Mouse (Mus musculus) heart, embryonic 15.5 days (tissue): ENCODE measurements around the gene Rcn3. TPM values are rescaled to one million over a fixed set of nuclear protein-coding genes. Genes with fewer than 3 reads are reported as not detected.
A peak's percentile ranks its signal among the peaks of the same experiment; 100 is the strongest.

Experiments
- ATAC-seq: fragments of 200-750 bp; cut with Nextera tagmentation; replicated peaks from 2 replicates; pipeline ENCODE4 v1.8.0; 2017; ENCODE audit warnings: low read depth, moderate TSS enrichment; ENCODE audit not compliant: insufficient number of reproducible peaks, insufficient read depth, low FRiP score
- H3K27ac ChIP-seq: fragments of 300-500 bp; sonication (generic); 2 replicates; pipeline ENCODE4 v1.5.1; 2015; ENCODE audit warnings: mild to moderate bottlenecking, inconsistent platforms
- H3K27me3 ChIP-seq: fragments of 300-500 bp; sonication (generic); 2 replicates; pipeline ENCODE4 v1.6.1; 2015; ENCODE audit warnings: inconsistent platforms
- H3K36me3 ChIP-seq: fragments of 300-500 bp; sonication (generic); 2 replicates; pipeline ENCODE4 v1.6.1; 2015; ENCODE audit warnings: mild to moderate bottlenecking, inconsistent platforms
- H3K4me1 ChIP-seq: fragments of 300-500 bp; sonication (generic); replicated peaks from 2 replicates; pipeline ENCODE4 v1.6.1; 2015; ENCODE audit warnings: inconsistent platforms
- H3K4me2 ChIP-seq: fragments of 300-500 bp; sonication (generic); 2 replicates; pipeline ENCODE4 v1.6.1; 2015; ENCODE audit warnings: inconsistent platforms, mild to moderate bottlenecking, moderate library complexity
- H3K4me3 ChIP-seq: fragments of 300-500 bp; sonication (generic); 2 replicates; pipeline ENCODE4 v1.5.1; 2015; ENCODE audit warnings: mild to moderate bottlenecking, inconsistent platforms
- H3K9ac ChIP-seq: fragments of 300-500 bp; sonication (generic); 2 replicates; pipeline ENCODE4 v1.6.1; 2015; ENCODE audit warnings: mild to moderate bottlenecking, inconsistent platforms
- H3K9me3 ChIP-seq: fragments of 300-500 bp; sonication (generic); replicated peaks from 2 replicates; pipeline ENCODE4 v1.6.1; 2016; ENCODE audit warnings: inconsistent platforms
- WGBS: fragments of 180-500 bp; shearing (Covaris S2); methylation state at CpG from one replicate; pipeline ENCODE4 v1.1.7; 2015; ENCODE audit warnings: mixed read lengths; 5-methylcytosine and 5-hydroxymethylcytosine counted together
- microRNA counts: library from miRNA; unstranded; fragments of <30 nt; microRNA quantifications from one replicate; lab custom pipeline; 2016
- microRNA-seq: library from miRNA; unstranded; fragments of <30 nt; microRNA quantifications from one replicate; pipeline ENCODE4, GENCODE M21; 2016
- polyA plus RNA-seq: library from polyadenylated mRNA; unstranded; fragments of >200 nt; fragmentation: Nextera tagmentation; extraction: Ambion mirVana; gene quantifications from 2 replicates; pipeline ENCODE4 v1.2.1, GENCODE M21; 2015

The Rcn3 gene
- polyA plus RNA-seq, 1 experiment from 2014 or later, result 223 TPM

DNA sequence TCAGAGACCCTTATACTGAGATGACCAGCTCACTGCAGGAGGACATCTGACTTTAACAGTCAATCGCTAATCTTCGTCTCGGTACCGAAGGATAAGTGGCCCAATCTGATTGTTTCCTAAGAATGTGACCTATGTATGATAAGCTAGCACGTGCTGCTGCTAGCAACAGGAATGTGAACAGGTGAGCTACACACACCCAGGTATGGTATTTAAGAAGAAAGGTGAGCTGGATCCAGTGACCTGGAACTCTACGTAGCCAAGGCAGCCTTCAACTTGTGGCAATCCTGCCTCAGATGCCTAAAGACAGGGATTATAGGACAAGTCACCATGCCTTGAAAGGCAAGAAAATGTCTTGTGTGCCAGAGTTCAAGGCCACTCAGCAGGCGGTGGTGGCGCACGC is 53.6 kb downstream of the Rcn3 start:
- Histone ChIP-seq H3K4me1 (no peaks in the 10 kb centered on the region), H3K27me3 (no peaks in the 10 kb centered on the region), H3K4me3 (no peak overlapping the region), H3K4me2 (no peak overlapping the region), H3K9ac (no peak overlapping the region), H3K27ac (no peak overlapping the region), H3K9me3 (no peaks in the 10 kb centered on the region), H3K36me3 (peaks cover 97% of the 10 kb centered on the region)
- no peak for ATAC-seq
- WGBS, result 95% methylated on average over 9 of the region's 9 CpGs

DNA sequence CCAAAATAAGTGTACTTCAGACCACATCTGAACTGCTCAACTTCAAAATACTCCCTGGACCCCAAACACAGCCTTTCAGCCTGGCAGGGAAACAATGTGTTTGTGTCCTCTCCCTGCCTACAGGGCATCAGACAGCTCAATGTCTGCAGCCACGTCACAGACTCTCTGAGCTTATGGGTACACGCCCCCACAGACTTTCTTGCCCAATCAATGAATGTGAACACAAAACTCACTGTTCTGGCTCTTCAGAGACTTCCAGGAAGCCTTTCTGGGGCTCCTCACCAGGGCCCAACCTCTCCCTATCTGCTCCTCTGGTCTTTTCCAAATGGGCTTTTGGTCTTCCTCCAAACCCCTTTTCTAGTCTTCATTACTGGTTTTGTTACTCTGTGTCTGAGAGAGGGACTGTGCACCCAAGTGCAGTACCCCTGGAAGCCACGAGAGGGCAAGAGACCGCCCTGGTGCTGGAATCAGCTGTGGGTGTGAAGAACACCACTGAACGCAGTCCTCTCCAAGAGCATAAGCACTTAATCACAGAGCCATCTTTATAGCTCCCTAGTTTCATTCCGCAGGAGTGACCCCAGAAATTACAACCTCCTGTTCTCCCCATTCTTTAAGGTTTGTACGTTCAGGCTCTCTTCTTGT is 54.2 kb downstream of the Rcn3 start:
- H3K4me1 ChIP-seq, result no peaks in the 10 kb centered on the region
- H3K36me3 ChIP-seq, result peaks cover 97% of the 10 kb centered on the region
- no peak overlapping the region for H3K27ac ChIP-seq
- 71% methylated on average over 7 of the region's 7 CpGs for WGBS
- H3K27me3 ChIP-seq, result no peaks in the 10 kb centered on the region
- H3K4me2 ChIP-seq, result no peak overlapping the region
- H3K9me3 ChIP-seq, result no peaks in the 10 kb centered on the region
- no peak overlapping the region for H3K4me3 ChIP-seq
- H3K9ac ChIP-seq, result no peak overlapping the region
- ATAC-seq, result no peak

DNA sequence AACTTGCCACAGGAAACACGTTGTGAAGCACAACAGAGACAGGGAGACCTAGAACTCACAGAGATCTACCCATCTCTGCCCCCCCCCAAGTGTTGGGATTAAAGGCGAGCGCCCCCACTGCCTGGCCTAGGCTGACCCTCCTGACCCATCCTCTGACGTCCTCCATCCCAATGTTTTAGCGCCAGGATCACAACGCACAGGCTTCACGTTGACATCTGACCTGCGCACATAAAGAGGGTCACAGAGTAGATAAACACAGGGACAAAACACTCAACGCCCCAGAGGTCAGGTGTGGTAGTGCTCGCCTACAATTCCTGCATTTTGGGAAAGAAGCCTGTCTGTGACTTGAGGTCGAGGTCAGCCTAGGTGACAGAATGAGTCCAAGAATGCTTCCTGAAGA is 55.3 kb downstream of the Rcn3 start:
- no peak overlapping the region for H3K4me3 ChIP-seq
- no peak overlapping the region for H3K4me2 ChIP-seq
- no peaks in the 10 kb centered on the region for H3K9me3 ChIP-seq
- no peak overlapping the region for H3K9ac ChIP-seq
- no peak for ATAC-seq
- H3K27me3 ChIP-seq, result no peaks in the 10 kb centered on the region
- no peaks in the 10 kb centered on the region for H3K4me1 ChIP-seq
- 87% methylated on average over 11 of the region's 11 CpGs for WGBS
- peaks cover 97% of the 10 kb centered on the region for H3K36me3 ChIP-seq
- H3K27ac ChIP-seq, result no peak overlapping the region

DNA sequence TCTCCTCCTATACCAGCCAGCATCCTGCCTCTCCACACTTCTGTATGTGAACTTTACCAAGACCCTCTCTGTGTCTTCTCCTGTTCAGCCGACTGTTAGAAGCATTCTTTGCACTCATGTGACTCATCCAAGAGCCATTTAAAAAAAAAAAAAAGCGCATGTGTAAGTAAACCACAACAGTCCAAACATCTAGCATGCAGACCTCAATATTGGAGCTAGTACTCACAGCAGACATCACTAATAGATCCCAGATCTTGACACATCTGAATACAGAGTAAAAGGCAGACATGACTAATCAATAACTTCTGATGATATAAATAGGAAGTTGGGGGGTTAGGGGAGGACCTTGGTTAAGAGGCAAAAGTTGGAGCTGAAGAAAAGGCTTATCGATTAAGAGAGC is 56.4 kb downstream of the Rcn3 start:
- Histone ChIP-seq H3K36me3 (peaks cover 97% of the 10 kb centered on the region), H3K4me2 (no peak overlapping the region), H3K4me1 (no peaks in the 10 kb centered on the region), H3K9me3 (no peaks in the 10 kb centered on the region), H3K4me3 (no peak overlapping the region), H3K27ac (no peak overlapping the region), H3K27me3 (no peaks in the 10 kb centered on the region), H3K9ac (no peak overlapping the region)
- WGBS, result 82% methylated on average over 3 of the region's 3 CpGs
- no peak for ATAC-seq

DNA sequence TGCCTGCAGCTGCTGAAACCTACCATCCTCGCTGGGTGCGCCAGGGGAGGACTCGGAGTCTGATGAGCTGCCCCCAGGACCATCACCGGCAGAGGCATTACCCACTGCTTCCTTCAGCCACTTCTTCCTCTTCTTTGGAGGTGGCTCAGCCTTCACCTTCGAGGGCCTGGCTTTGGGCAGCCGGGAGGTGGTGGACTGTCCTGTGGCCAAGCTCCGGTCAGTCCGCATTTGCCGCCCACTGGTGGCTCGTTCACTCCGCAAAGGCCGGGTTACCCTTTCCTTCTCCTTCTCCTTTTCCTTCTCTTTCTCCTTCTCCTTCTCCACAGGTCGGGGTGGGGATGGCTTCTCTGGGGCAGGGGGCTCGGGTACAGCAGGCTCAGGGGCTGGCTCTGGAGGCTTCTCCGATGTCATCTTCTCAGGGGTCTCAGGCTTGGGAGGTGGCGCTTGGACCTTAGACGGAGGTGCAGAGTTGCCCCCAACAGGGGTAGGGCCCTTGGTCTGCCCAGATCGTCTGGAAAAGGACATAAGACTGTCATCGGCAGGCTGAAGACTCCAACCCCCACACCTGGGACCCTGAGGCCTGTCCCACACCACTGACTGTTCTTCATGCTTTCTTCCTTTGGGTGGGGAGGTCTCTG is 58.2 kb downstream of the Rcn3 start:
- no peaks in the 10 kb centered on the region for H3K27me3 ChIP-seq

More for the DNA sequence above, 58.2 kb downstream of the Rcn3 start:
- Histone ChIP-seq H3K4me2 (no peak overlapping the region), H3K9ac (no peak overlapping the region), H3K27ac (no peak overlapping the region), H3K4me3 (no peak overlapping the region), H3K36me3 (peaks cover 95% of the 10 kb centered on the region), H3K4me1 (no peaks in the 10 kb centered on the region), H3K9me3 (no peaks in the 10 kb centered on the region)
- 92% methylated on average over 19 of the region's 19 CpGs for WGBS
- no peak for ATAC-seq

MicroRNA genes within 50 kb of the gene (microRNA counts, 519-probe panel; counts per million panel counts)
- 2,526 counts per million, percentile 53 among the panel's probes with 10 or more counts for microRNA mmu-miR-150 (lab: Ali Mortazavi, UCI)

Small RNA genes within 50 kb of the gene (microRNA-seq; reads per million reads assigned to microRNA genes)
- gene Mir150, result 24.2 reads per million, percentile 35 among the genes with 10 or more reads in this experiment
- 8.0 reads per million, percentile 23 among the genes with 10 or more reads in this experiment for gene Mir5121

Other genes starting within 250 kb of the Rcn3 start
- 91.7 and 97.8 TPM in 2 replicates for gene Akt1s1, start 243.2 kb downstream of the Rcn3 start, polyA plus RNA-seq
- gene Tbc1d17, start 243.1 kb downstream of the Rcn3 start, polyA plus RNA-seq, result 53.2 and 63.4 TPM in 2 replicates
- 22.4 and 28.7 TPM in 2 replicates for gene Pnkp, start 235.1 kb downstream of the Rcn3 start, polyA plus RNA-seq
- gene Ptov1, start 222.4 kb downstream of the Rcn3 start, polyA plus RNA-seq, result 206 and 273 TPM in 2 replicates
- gene Med25, start 199.5 kb downstream of the Rcn3 start, polyA plus RNA-seq, result 72.9 and 93.9 TPM in 2 replicates
- gene Fuz, start 196.1 kb downstream of the Rcn3 start, polyA plus RNA-seq, result 11.9 and 16.3 TPM in 2 replicates
- gene Ap2a1, start 162.7 kb downstream of the Rcn3 start, polyA plus RNA-seq, result 51.9 and 57.4 TPM in 2 replicates
- 0.13 and 0.27 TPM in 2 replicates for gene Tsks, start 149.0 kb downstream of the Rcn3 start, polyA plus RNA-seq
- 9.0 and 12.2 TPM in 2 replicates for gene Cpt1c, start 117.4 kb downstream of the Rcn3 start, polyA plus RNA-seq
- gene Prmt1, start 105.7 kb downstream of the Rcn3 start, polyA plus RNA-seq, result 315 and 356 TPM in 2 replicates
- gene Irf3, start 94.6 kb downstream of the Rcn3 start, polyA plus RNA-seq, result 61.6 and 76.7 TPM in 2 replicates
- 34.5 and 35.4 TPM in 2 replicates for gene Bcl2l12, start 93.5 kb downstream of the Rcn3 start, polyA plus RNA-seq
- 25.1 and 32.5 TPM in 2 replicates for gene Scaf1, start 75.9 kb downstream of the Rcn3 start, polyA plus RNA-seq
- gene Rras, start 74.3 kb downstream of the Rcn3 start, polyA plus RNA-seq, result 76.4 and 80.8 TPM in 2 replicates
- gene Prr12, start 39.3 kb downstream of the Rcn3 start, polyA plus RNA-seq, result 5.0 and 7.6 TPM in 2 replicates
- gene Nosip, start 29.8 kb downstream of the Rcn3 start, polyA plus RNA-seq, result 42.4 and 54.8 TPM in 2 replicates
- 12.9 and 15.9 TPM in 2 replicates for gene Prrg2, start 29.5 kb downstream of the Rcn3 start, polyA plus RNA-seq
- gene Fcgrt, start 11.6 kb upstream of the Rcn3 start, polyA plus RNA-seq, result 52.5 and 62.7 TPM in 2 replicates
- gene Rps11, start 32.2 kb upstream of the Rcn3 start, polyA plus RNA-seq, result 794 and 808 TPM in 2 replicates
- gene Rpl13a, start 36.5 kb upstream of the Rcn3 start, polyA plus RNA-seq, result 697 and 762 TPM in 2 replicates
- 0.22 TPM in 1 of 2 replicates, not detected in the other for gene Gm45713, start 44.0 kb upstream of the Rcn3 start, polyA plus RNA-seq
- 1.5 and 2.2 TPM in 2 replicates for gene Flt3l, start 44.2 kb upstream of the Rcn3 start, polyA plus RNA-seq
- gene Pih1d1, start 62.1 kb upstream of the Rcn3 start, polyA plus RNA-seq, result 76.5 and 77.3 TPM in 2 replicates
- 26.4 and 40.4 TPM in 2 replicates for gene Aldh16a1, start 62.4 kb upstream of the Rcn3 start, polyA plus RNA-seq
- gene Slc17a7, start 71.7 kb upstream of the Rcn3 start, polyA plus RNA-seq, result 2.7 and 3.5 TPM in 2 replicates
- 0.10 TPM in 1 of 2 replicates, not detected in the other for gene Gfy, start 87.3 kb upstream of the Rcn3 start, polyA plus RNA-seq
- gene Pth2, start 88.8 kb upstream of the Rcn3 start, polyA plus RNA-seq, result not detected in 2 replicates
- 0.53 and 0.80 TPM in 2 replicates for gene Ccdc155, start 112.7 kb upstream of the Rcn3 start, polyA plus RNA-seq
- 0.90 and 1.2 TPM in 2 replicates for gene Dkkl1, start 119.9 kb upstream of the Rcn3 start, polyA plus RNA-seq
- gene Tead2, start 123.5 kb upstream of the Rcn3 start, polyA plus RNA-seq, result 89.0 and 106 TPM in 2 replicates
- 2.4 and 8.3 TPM in 2 replicates for gene Cd37, start 146.9 kb upstream of the Rcn3 start, polyA plus RNA-seq
- 0.11 and 0.18 TPM in 2 replicates for gene Slc6a16, start 148.9 kb upstream of the Rcn3 start, polyA plus RNA-seq
- not detected in 2 replicates for gene Slc6a21, start 185.3 kb upstream of the Rcn3 start, polyA plus RNA-seq
- 12.7 and 15.8 TPM in 2 replicates for gene Trpm4, start 241.6 kb upstream of the Rcn3 start, polyA plus RNA-seq
- gene Hrc, start 243.1 kb upstream of the Rcn3 start, polyA plus RNA-seq, result 25.2 and 26.4 TPM in 2 replicates